Mouse (Mus musculus) liver, embryonic 15.5 days (tissue): Measurements from ENCODE around the gene Rnf151. TPM values are rescaled to one million over a fixed set of nuclear protein-coding genes. Genes with fewer than 3 reads are reported as not detected.
"Not testable (repeated sequence)": the region's sequence is repeated elsewhere in the genome, so short reads cannot be mapped to it uniquely, and the experiment has no call there.

ENCODE experiments used
- ATAC-seq: fragments of 200-750 bp; cut with Nextera tagmentation; 2 replicates; pipeline ENCODE4 v1.8.0; 2017; ENCODE audit warnings: moderate number of reproducible peaks, mild to moderate bottlenecking, moderate library complexity; ENCODE audit not compliant: insufficient read depth
- H3K27ac ChIP-seq: fragments of 300-500 bp; sonication (generic); replicated peaks from 2 replicates; pipeline ENCODE4 v1.5.1; 2015; ENCODE audit warnings: mild to moderate bottlenecking, inconsistent platforms
- H3K27me3 ChIP-seq: fragments of 300-500 bp; sonication (generic); 2 replicates; pipeline ENCODE4 v1.6.1; 2015; ENCODE audit warnings: mild to moderate bottlenecking, inconsistent platforms
- H3K36me3 ChIP-seq: fragments of 300-500 bp; sonication (generic); replicated peaks from 2 replicates; pipeline ENCODE4 v1.6.1; 2015; ENCODE audit warnings: moderate library complexity, mild to moderate bottlenecking, inconsistent platforms
- H3K4me1 ChIP-seq: fragments of 300-500 bp; sonication (generic); replicated peaks from 2 replicates; pipeline ENCODE4 v1.6.1; 2015; ENCODE audit warnings: inconsistent platforms
- H3K4me2 ChIP-seq: fragments of 300-500 bp; sonication (generic); 2 replicates; pipeline ENCODE4 v1.6.1; 2015; ENCODE audit warnings: moderate library complexity, mild to moderate bottlenecking, inconsistent platforms
- H3K4me3 ChIP-seq: fragments of 300-500 bp; sonication (generic); replicated peaks from 2 replicates; pipeline ENCODE4 v1.5.1; 2015; ENCODE audit warnings: mild to moderate bottlenecking, inconsistent platforms
- H3K9ac ChIP-seq: fragments of 300-500 bp; sonication (generic); 2 replicates; pipeline ENCODE4 v1.6.1; 2015; ENCODE audit warnings: moderate library complexity, mild to moderate bottlenecking, inconsistent platforms
- H3K9me3 ChIP-seq: fragments of 300-500 bp; sonication (generic); replicated peaks from 2 replicates; pipeline ENCODE4 v1.6.1; 2016; ENCODE audit warnings: inconsistent platforms
- WGBS: fragments of 180-500 bp; shearing (Covaris S2); methylation state at CpG from one replicate; pipeline ENCODE4 v1.1.7; 2015; ENCODE audit warnings: mixed read lengths; ENCODE audit not compliant: insufficient replicate concordance; 5-methylcytosine and 5-hydroxymethylcytosine counted together
- polyA plus RNA-seq: library from polyadenylated mRNA; unstranded; fragments of >200 nt; fragmentation: Nextera tagmentation; extraction: Ambion mirVana; gene quantifications from 2 replicates; pipeline ENCODE4 v1.2.1, GENCODE M21; 2015

The Rnf151 gene
- polyA plus RNA-seq, 1 experiment from 2014 or later: not detected

GRCm38 (mm10) chr17:24667011-24667410 lies 50.9 kb downstream of the Rnf151 start:
- H3K36me3 ChIP-seq, H3K4me2 ChIP-seq, H3K27me3 ChIP-seq, H3K27ac ChIP-seq, ATAC-seq, H3K9ac ChIP-seq, H3K4me3 ChIP-seq, H3K9me3 ChIP-seq: not testable (repeated sequence)
- 55% methylated on average over 7 of the region's 7 CpGs for WGBS
- H3K4me1 ChIP-seq: peaks cover 40% of the 10 kb centered on the region

Other genes with a start within 250 kb of the Rnf151 start
- 11.5 and 14.2 TPM in 2 replicates for gene E4f1, start 247.8 kb downstream of the Rnf151 start, polyA plus RNA-seq
- 60.5 and 61.2 TPM in 2 replicates for gene Pgp, start 247.7 kb downstream of the Rnf151 start, polyA plus RNA-seq
- 0.13 TPM in 1 of 2 replicates, not detected in the other for gene Bricd5, start 244.2 kb downstream of the Rnf151 start, polyA plus RNA-seq
- 12.0 and 13.6 TPM in 2 replicates for gene Mlst8, start 239.0 kb downstream of the Rnf151 start, polyA plus RNA-seq
- gene Caskin1, start 229.5 kb downstream of the Rnf151 start, polyA plus RNA-seq: 0.05 and 0.09 TPM in 2 replicates
- gene Traf7, start 190.1 kb downstream of the Rnf151 start, polyA plus RNA-seq: 32.9 and 35.2 TPM in 2 replicates
- gene Rab26, start 183.9 kb downstream of the Rnf151 start, polyA plus RNA-seq: 0.64 and 0.74 TPM in 2 replicates
- 2.6 and 3.0 TPM in 2 replicates for gene Pkd1, start 168.2 kb downstream of the Rnf151 start, polyA plus RNA-seq
- 18.8 and 21.4 TPM in 2 replicates for gene Tsc2, start 85.4 kb downstream of the Rnf151 start, polyA plus RNA-seq
- gene Nthl1, start 85.4 kb downstream of the Rnf151 start, polyA plus RNA-seq: 5.8 and 6.4 TPM in 2 replicates
- 10.8 and 13.8 TPM in 2 replicates for gene Slc9a3r2, start 67.7 kb downstream of the Rnf151 start, polyA plus RNA-seq
- gene Npw, start 59.6 kb downstream of the Rnf151 start, polyA plus RNA-seq: 0.30 TPM in 1 of 2 replicates, not detected in the other
- 9.9 and 12.5 TPM in 2 replicates for gene Zfp598, start 48.4 kb downstream of the Rnf151 start, polyA plus RNA-seq
- 0.07 and 0.16 TPM in 2 replicates for gene Syngr3, start 28.1 kb downstream of the Rnf151 start, polyA plus RNA-seq
- gene Gfer, start 21.9 kb downstream of the Rnf151 start, polyA plus RNA-seq: 22.8 and 25.2 TPM in 2 replicates
- 0.14 and 0.16 TPM in 2 replicates for gene Noxo1, start 21.8 kb downstream of the Rnf151 start, polyA plus RNA-seq
- 35.0 and 40.6 TPM in 2 replicates for gene Tbl3, start 10.4 kb downstream of the Rnf151 start, polyA plus RNA-seq
- gene Rps2, start 53 bp upstream of the Rnf151 start, polyA plus RNA-seq: 1,043 and 1,068 TPM in 2 replicates
- gene Ndufb10, start 6.4 kb upstream of the Rnf151 start, polyA plus RNA-seq: 160 and 162 TPM in 2 replicates
- gene Rpl3l, start 9.8 kb upstream of the Rnf151 start, polyA plus RNA-seq: 0.09 and 0.15 TPM in 2 replicates
- 31.1 and 32.9 TPM in 2 replicates for gene Msrb1, start 18.6 kb upstream of the Rnf151 start, polyA plus RNA-seq
- 0.07 TPM in 1 of 2 replicates, not detected in the other for gene Hs3st6, start 34.9 kb upstream of the Rnf151 start, polyA plus RNA-seq
- gene Meiob, start 86.2 kb upstream of the Rnf151 start, polyA plus RNA-seq: 0.35 and 0.54 TPM in 2 replicates
- 117 and 135 TPM in 2 replicates for gene Hagh, start 122.1 kb upstream of the Rnf151 start, polyA plus RNA-seq
- gene Fahd1, start 132.3 kb upstream of the Rnf151 start, polyA plus RNA-seq: 41.1 and 44.2 TPM in 2 replicates
- gene Igfals, start 147.9 kb upstream of the Rnf151 start, polyA plus RNA-seq: 9.6 and 11.5 TPM in 2 replicates
- 68.1 and 73.5 TPM in 2 replicates for gene Nubp2, start 168.3 kb upstream of the Rnf151 start, polyA plus RNA-seq
- 45.2 and 48.4 TPM in 2 replicates for gene Spsb3, start 168.6 kb upstream of the Rnf151 start, polyA plus RNA-seq
- gene Eme2, start 177.0 kb upstream of the Rnf151 start, polyA plus RNA-seq: 11.5 and 13.0 TPM in 2 replicates
- gene Mrps34, start 177.1 kb upstream of the Rnf151 start, polyA plus RNA-seq: 52.3 and 52.8 TPM in 2 replicates
- gene Nme3, start 178.4 kb upstream of the Rnf151 start, polyA plus RNA-seq: 53.4 and 60.1 TPM in 2 replicates
- 8.3 and 10.0 TPM in 2 replicates for gene Mapk8ip3, start 218.9 kb upstream of the Rnf151 start, polyA plus RNA-seq
- 60.0 and 62.4 TPM in 2 replicates for gene Jpt2, start 242.6 kb upstream of the Rnf151 start, polyA plus RNA-seq